Mouse (Mus musculus): Measurements from ENCODE around the gene Itga4.

The Itga4 gene

GRCm38 (mm10) chr2:79255192-79256000 is at the start of gene Itga4:
Gene Itga4 (plus strand): TSS chr2:79255426.
- DNase-seq = peak; percentile 34

GRCm38 (mm10) chr2:79206191-79206755 is 49.0 kb upstream of the Itga4 start:
- DNase-seq = no peak

- no peak for DNase-seq
Observed at GRCm38 (mm10) chr2:79214982-79215381, 40.2 kb upstream of the Itga4 start.

- DNase-seq = no peak
Observed at GRCm38 (mm10) chr2:79215479-79215878, 39.7 kb upstream of the Itga4 start.

GRCm38 (mm10) chr2:79224714-79225426 is 30.4 kb upstream of the Itga4 start:
- no peak for DNase-seq

GRCm38 (mm10) chr2:79227805-79228241 is 27.4 kb upstream of the Itga4 start:
- DNase-seq = peak; percentile 3

GRCm38 (mm10) chr2:79231056-79231949 is 23.9 kb upstream of the Itga4 start:
- DNase-seq = no peak

- DNase-seq = no peak
Observed at GRCm38 (mm10) chr2:79235767-79236487, 19.3 kb upstream of the Itga4 start.

GRCm38 (mm10) chr2:79237216-79237615 is 18.0 kb upstream of the Itga4 start:
- DNase-seq = no peak

- no peak for DNase-seq
Observed at GRCm38 (mm10) chr2:79244276-79244675, 10.9 kb upstream of the Itga4 start.

GRCm38 (mm10) chr2:79244743-79245142 is 10.5 kb upstream of the Itga4 start:
- DNase-seq = no peak

- DNase-seq = no peak
Observed at GRCm38 (mm10) chr2:79248283-79248682, 6.9 kb upstream of the Itga4 start.

GRCm38 (mm10) chr2:79250510-79250909 is 4.7 kb upstream of the Itga4 start:
- DNase-seq = no peak

- DNase-seq = no peak
Observed at GRCm38 (mm10) chr2:79253754-79254197, 1.4 kb upstream of the Itga4 start.

- DNase-seq = peak; percentile 18
Observed at GRCm38 (mm10) chr2:79254588-79255191, 536 bp upstream of the Itga4 start.

- no peak for DNase-seq
Observed at GRCm38 (mm10) chr2:79256001-79256339, 744 bp downstream of the Itga4 start.

- DNase-seq = no peak
Observed at GRCm38 (mm10) chr2:79256376-79256775, 1.1 kb downstream of the Itga4 start.

- peak; percentile 3 for DNase-seq
Observed at GRCm38 (mm10) chr2:79256880-79257279, 1.7 kb downstream of the Itga4 start.

GRCm38 (mm10) chr2:79257411-79257810 is 2.2 kb downstream of the Itga4 start:
- DNase-seq = no peak

GRCm38 (mm10) chr2:79259326-79259725 is 4.1 kb downstream of the Itga4 start:
- DNase-seq = no peak

- DNase-seq = peak; percentile 64
Observed at GRCm38 (mm10) chr2:79265665-79266064, 10.4 kb downstream of the Itga4 start.

GRCm38 (mm10) chr2:79266480-79266879 is 11.3 kb downstream of the Itga4 start:
- DNase-seq = no peak
